Mouse (Mus musculus) mouse trophoblast stem cell (cell line): ENCODE data around the gene Macrod2.

Experiments used
- in situ Hi-C, 2 experiments: fragments of 300-500 bp; cut with MseI, MboI; formaldehyde crosslinking; loops; 2 replicates in 1 of 2; 3 replicates in 1 of 2; pipeline ENCODE4 v1.15.1; 2025

Gene Macrod2

DNA sequence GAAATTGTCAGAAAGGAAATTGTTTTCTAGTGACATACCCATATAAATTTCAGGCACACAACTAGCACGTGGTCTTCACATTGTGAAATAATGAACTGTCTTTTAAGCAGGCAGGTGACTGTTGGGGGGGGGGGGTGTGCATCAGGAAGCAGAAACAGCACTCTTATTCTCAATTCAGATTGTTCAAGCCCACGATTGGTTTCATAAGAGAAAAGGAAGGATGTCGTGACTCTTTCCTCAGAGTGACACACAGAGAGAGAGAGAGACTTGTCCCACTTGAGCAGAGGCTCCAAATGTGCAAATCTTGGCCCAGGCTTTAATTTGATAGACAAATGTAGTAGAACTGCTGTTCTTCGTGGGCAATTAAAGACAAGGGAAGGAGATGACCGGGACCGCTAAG is 516.4 kb downstream of the Macrod2 start:
- in situ Hi-C loops = no loop called here

DNA sequence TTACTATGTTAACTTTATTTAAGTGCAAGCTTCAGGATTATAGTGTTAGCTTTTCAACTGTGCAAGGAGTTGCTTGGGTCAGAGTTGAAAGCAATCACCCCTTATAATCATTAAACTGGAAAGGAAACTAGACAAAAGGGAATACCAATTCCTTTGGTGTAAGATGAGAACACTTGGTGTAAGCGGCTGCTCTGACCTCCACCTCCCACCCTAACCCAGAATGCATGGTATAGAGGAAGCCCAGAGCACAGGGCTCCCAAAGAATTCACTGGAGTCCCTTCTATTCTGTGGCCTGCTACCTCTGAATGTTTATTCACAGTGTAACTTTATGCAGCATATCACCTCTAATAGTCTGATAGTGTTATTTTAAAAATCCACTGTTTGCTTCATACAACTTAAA is 517.1 kb downstream of the Macrod2 start:
- in situ Hi-C loops = no loop called here

DNA sequence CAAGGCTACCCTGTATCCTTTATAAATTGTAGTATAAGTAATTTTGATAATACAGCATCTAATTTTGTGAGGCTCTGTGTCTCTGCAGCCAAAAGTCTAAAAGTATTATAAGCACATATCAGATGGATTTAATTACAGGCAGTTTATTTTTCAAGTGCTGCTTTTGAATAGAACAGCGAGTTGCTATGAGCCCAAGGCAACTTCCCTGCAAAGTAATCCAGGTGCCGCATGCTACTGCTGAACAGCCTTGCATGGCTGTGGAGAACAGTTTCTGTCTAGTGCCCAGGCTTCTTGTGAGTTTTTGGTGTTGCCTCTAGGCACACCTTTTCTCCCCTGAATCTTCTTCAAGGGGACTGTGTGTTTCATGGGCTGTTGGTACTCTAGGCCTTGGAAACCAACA is 517.8 kb downstream of the Macrod2 start:
- in situ Hi-C loops = no loop called here

DNA sequence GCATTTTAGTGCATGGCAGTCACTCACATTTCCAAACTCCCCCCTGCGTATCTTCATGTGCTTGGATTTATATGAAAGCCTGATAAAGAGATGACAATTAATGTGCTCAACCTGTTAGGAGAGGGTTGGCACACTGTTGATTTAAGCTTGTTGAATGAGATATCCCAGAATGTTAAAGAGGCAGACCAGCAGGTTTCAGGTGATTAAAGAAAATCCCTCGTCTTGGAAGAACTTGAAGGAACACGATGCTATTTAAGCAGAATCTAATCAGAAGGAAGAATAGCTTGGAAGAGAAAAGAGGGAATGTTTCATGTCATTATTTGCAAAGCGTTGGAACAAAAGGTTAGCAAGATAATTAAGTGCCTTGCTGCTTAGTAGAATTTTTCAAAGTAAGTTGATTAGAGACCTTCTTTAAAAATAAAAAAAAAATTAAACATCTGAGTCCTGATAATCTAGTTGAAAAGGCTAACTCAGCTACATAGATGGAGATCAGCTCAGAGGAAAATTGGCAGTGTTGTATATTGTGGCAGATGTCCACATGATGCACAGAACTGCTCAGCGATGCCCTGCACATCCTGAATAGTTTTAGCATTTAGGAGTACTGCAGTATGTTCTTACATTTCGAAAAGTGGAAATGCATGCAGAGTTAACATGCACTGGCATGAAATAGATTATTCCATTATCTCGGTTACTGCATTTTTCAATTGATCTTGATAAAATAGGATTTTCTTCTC is 518.7 kb downstream of the Macrod2 start:
- in situ Hi-C loops = no loop called here

DNA sequence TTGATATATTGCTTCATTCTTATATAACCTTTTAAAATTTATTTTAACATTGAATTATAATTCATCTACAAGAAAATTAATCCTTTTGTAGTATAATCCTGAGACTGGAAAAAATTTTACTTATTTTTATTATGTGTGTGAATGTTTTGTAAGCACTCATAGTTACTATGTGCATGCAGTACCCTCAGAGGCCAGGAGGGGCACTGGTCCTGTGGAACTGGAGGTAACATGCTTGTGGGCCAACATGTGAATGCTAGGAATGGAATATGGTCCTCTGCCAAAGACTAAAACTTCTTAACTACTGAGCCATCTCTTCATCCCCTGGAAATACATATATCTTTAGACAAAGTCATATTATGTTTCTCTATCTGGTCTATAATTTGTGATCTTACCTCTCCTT is 531.8 kb downstream of the Macrod2 start:
- in situ Hi-C loops = no loop called here

DNA sequence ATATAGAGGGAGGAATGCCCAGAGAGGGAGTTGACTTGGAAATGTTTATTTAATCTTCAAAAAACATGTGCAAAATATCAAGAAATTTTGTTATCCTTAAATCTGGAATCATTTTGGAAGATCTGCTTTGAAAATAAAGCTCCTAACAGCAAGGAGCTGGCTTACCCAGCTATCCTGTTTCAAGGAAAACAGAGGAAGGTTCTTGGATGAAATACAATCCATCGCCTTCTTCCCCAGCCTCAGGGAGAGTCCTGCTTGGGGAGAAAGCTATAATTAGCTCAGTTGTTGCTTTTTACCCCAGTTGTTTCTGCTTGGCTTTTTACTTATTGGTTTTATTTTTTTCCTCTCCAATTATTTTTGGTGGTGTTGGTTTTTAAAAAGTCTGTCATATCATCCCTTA is 539.4 kb downstream of the Macrod2 start:
- in situ Hi-C loops = no loop called here

DNA sequence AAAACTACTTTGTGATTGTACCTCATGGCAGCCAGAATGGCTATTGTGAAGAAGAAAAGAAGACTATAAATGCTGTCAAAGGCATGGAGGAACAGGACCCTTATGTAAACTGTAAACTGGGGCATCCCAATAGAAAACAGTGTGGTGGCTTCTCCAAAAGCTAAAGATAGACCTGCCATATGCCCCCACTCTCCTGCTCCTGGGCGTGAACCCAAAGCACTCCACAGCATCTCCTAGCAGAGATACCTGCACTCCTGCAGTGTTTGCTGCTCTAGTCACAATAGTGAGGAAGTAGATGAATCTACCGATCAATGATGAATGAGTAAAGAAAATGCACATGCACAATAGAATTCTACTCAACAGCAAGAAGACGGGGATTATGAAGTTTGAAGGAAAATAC is 554.4 kb downstream of the Macrod2 start:
- in situ Hi-C loops = no loop called here

DNA sequence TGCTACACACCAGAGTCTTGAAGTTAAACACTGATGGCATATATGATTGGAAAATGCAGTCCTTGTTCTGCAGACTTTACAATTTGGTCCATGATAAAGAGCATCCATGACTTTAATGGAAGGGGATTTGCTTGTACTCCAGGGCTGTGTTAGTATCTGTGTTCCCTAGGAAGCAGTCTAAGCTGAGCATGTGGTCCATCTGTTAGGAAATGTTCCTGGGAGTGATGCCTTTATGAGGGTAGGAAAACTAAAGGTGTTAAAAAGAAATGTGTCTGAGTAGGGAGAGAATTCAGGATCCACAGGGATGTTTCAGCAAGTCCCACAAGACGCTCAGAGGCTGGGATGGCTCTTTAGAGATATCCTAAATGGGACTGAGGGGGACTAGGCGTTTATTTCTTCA is 564.1 kb downstream of the Macrod2 start:
- in situ Hi-C loops = no loop called here

DNA sequence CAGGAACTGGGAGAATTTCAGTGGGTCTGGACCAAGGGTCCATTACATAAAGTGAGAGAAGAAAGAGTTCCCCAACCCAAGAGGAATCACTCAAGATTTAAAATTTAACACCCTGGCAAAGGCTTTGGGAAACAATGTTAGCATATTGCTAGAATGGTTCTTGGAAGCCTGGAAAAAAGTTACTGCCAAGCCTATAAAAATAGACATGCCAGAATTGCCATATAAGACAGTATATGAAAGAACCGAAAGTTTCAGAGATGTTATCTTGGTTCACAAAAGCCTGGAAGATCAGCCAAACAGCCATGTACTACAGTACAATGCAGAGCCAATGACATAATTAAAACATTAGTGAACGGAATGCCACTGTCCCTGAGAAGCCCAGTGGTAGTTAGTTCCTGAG is 575.1 kb downstream of the Macrod2 start:
- in situ Hi-C loops = no loop called here

DNA sequence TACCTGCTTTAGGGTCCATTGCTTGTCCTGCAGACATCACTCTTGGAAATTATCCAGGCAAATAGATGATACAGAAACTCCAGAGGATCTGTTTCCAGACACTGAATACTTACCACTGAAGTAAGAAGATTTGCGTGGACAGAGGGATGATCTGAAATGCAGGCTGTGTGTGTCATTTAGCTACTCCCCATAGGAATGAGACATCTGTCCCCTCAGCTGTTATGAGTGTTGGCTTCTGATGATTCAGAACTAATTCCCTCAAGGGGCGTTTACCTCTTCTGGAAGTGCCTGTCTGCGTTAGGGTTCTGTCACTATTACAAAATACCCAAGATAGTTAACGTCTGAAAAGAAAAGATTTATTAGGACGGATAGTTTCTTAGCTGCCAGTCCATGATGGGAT is 576.7 kb downstream of the Macrod2 start:
- in situ Hi-C loops = no loop called here

DNA sequence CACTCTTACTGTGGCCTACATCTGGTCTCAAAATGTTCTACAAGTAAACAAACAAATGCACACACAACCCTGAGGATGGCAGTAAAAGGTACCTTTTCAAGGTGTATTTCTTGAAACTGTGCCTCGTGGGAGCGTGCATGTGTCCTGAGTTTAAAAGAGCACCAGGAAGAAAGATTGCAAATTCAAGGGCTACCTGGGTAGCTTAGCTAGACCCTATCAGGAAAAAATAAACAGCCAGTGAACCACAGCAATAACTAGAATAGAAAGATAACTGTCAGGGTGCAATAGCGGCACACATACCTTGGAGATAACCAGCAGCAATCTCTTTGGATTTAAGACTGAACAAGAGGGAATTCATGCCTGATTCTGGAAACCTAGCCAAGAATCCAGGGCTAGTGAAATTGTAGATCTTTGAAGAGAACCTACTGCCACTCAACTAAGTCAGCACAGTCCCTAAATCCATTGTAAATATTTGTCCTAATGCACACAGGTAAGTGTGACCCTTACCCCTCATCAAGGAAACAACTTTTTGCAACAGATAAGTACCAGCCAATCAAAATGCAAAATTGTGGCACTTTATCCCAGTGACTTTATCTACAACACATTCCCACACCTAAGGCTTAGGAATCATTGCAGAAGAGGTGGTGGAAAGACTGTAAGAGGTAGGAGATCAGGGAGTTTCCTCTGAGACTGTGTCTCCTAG is 590.7 kb downstream of the Macrod2 start:
- in situ Hi-C loops = no loop called here

DNA sequence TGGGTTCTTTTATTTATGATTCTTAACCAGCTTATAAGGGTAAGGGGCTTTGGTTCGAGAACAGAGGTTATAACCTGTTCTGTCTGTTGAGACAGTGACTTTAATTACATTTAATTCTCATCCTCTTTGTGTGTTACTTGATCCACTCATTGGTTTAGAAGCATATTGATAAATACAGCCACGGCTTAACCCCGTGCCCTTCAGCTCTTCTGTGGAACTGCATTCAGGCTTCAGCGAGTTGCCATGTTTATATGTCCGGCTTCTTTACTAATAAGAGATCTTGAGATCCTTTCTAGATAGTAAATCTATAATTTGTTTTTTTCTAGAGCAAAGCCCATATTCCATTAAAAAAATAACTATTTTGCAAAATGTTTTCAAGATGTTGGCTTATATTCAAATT is 608.7 kb downstream of the Macrod2 start:
- in situ Hi-C loops = no loop called here

DNA sequence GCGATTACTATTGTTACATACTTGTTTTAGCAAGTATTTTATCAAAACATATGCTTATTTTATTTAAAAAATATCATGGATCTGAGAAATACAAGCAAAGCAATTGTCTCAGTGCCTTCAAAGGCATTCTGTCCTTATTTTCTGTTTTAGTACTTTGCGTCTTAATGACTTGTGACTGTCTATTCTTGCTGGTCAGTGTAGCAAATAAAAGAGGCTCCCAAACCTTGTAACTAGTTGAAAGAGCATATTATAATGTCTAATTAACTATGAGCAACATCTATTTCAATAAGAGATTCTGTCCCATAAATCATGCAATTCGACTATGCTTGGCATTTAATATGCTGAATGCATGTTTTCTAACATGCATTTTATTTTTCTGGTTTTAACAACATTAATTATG is 609.2 kb downstream of the Macrod2 start:
- in situ Hi-C loops = no loop called here

DNA sequence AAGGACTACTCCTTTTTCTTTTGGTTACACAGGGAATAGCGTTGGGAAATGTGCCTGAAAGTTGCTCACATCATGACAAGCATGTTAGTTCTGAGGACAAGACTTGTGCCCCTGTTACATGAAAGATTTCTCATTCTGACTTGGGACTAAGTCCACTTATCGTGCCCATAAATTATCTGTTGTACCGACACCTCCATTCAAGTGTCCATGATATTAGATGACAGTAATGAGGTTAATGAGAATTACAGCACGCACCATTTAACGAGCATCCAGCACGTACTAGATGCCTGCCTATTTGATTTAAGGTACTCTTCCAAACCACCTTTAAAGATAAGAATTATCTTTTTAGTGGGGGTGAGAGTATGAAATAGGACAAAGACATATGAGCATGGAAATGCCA is 610.5 kb downstream of the Macrod2 start:
- in situ Hi-C loops = no loop called here

DNA sequence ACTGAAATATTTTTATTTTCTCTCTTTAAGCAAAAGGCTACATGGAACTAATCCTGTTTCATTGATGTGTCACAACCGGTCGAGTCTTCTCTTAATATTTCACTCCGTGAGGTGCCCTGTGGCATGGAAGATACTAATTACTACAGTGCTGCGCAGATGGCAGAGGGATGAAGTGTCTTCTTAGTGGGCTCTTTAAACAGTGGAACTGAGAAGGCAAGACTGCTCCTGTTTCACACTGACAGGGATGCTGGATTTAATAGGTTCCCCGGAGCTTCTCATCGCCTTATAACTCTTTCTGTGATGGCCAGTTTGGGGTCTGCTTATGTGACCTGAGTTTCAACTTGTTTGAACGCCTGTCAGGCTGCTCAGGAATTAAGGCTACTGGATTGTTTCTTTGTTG is 612.6 kb downstream of the Macrod2 start:
- in situ Hi-C loops = no loop called here

DNA sequence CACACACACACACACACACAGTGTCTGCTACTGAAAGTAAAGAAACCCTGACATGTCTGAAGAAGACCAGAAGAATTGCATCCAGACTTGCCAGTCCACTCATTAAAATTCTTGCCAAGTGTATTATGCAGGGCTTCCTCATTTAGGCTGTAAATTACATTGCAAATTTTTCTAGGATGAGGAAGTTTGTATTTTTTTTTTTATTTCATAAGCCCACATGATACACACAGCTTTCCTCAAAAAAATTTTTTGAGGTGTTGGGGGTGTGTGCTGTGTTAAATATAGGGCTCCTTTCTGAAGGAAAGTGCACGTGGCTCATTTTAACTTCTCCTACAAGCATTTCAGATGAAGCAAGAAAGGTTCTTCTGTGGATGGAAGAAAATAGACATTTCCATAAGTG is 613.3 kb downstream of the Macrod2 start:
- in situ Hi-C loops = no loop called here

DNA sequence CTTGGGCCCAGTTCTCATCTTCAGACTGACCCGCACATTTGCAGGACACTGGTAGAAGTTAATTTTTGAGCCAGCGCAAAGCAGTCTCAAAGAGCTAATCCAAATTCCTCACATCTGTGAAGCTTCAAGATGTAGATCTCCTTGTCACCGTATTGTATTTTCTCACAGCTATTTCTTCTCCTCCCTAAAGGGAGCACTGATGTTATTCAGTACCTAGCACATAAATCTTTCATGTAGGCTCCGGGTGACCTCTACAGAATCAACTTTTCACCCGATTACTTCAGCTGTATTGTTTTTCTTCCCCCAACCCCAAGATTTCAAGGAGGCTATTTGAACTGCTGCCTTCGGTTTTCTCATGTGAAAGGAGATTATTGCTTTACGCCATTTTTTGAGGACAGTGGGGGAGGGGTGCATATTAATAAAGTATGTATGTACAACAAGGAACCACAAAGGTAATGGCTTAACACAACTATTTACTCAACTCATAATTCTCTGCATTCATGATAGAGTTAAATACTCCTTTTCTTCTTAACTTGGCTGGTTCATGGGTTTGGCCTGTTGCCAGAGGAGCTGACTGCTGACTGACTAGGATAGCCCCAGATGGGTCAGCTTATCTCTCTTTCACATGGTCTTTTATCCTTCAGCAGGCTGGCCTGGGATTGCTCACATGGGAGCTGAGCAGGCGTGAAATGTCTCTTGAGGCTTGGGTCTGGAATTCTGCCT is 618.5 kb downstream of the Macrod2 start:
- in situ Hi-C loops = no loop called here

DNA sequence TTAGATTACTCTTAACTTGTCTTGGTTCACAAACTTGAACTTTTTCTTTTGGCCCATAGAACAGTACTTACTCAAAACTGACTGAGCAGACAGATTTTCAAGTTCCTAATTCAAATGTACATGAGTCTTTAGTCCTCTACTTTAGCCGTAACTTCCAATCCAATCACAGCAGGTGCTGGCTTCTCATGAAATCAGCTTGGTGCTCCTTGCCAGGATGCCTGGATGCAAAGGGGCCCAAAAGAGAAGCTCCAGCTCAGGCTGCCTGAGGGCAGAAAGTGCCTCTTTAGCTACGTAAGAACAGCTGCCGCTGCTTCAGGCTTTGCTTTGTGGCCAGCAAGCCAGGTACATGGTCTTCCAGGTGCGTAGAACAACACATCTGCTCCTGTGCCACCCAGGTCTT is 627.9 kb downstream of the Macrod2 start:
- in situ Hi-C loops = no loop called here

DNA sequence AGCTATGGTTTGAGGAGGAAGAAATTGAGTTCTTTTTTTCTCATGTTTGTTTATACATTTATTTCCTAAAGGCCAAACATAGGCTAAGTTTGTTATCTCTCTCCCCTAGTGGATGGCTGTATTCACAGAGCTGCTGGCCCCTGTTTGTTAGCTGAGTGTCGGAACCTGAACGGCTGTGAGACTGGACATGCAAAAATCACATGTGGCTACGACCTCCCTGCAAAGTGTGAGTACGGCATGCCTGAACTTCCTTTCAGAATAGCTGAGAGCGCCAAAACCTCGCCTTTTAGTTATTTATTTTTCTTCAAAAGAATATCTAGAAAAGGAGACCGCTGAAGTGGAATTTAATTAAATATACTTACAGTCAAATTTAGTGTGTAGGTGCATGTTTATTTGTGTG is 628.8 kb downstream of the Macrod2 start:
- in situ Hi-C loops = no loop called here

DNA sequence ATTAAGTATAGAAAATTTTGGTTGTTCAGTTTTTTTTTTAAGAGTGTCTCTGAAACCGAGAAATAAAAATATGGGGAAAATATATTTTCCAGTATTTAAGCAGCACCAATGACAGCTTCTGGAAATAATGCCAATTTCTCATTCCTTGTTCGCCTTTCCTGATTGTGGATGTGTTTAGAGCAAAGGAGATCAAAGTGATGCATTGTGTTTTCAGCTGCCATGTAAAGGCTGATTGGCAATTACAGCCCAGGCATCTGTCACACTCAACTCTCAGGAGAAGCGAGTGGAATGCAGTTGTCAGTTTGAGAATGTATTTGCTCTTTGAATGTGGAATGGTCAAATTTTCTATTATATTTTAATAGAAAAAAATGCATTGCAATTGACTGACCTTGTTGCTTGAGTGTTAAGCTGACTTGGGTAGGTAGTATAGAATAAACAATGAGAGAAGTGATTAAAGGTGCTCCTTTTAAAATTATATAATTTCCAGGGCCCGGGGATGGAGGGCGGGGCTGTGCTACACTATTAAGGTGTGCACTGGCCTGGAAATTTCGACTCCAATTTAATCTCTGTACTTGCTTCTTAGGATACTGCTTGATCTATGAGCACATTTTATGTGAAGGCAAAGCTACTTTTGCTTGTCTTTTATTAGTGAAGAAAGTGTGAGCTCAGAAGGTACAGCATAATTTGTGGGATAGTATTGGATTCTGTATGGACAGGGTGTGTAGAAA is 629.4 kb downstream of the Macrod2 start:
- in situ Hi-C loops = no loop called here

DNA sequence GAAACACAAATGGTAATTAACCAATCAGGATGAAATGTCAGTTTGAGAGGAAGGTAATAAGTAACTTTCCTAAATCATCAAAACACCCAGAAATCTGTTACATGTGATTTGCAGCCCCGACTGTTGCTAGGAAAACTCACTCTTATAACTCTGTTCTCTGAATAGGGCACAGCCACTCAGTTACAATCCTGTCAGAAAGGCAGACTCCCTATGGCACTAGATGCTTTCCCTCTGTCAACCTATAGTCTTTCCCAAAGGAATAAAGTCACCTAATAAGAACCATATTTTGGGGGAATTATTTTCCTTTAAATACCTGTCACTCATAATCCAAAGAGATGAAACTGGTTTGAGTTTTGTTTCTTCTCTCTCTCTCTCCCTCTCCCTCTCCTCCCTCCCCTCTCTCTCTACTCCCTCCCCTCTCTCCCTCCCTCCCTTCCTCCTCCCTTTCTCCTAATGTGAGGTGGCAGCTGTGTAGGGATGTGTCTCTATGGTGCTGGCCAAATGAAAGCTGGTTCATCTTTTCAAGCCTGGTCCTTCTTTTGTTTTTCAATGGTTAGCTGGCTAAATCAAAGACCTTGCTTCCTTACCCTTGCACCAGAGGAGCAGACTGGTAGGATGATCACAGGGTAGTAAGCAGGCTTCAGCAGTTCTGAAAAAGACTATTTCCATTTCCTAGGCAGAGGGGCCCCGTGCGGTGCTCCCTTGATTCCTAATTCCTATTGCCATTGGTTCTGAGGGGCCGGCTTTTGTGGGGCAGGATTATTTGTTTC is 661.8 kb downstream of the Macrod2 start:
- in situ Hi-C loops = no loop called here

DNA sequence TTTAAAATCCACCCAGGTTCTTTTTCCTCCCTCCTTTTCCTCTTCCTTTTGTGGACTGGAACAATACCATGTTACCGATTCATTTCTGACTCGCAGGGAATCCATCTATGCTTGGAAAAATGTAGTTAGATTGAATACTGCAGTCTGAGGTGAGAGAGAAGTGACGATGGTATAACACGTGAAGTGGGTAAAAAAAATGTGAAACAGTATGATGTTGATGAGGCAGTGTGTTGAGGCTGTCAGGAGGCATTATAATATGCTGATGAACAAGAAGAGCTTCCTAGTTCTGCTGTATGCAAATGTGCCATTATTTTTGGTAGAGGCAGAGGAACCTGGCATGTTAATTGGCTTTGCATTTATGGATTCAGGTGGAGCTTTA is 662.3 kb downstream of the Macrod2 start:
- in situ Hi-C loops = no loop called here
